Mouse (Mus musculus) granulocyte monocyte progenitor cell, adult 5-6 weeks (primary cell): ENCODE data around the gene Tm9sf1. TPM values are rescaled to one million over a fixed set of nuclear protein-coding genes. Genes with fewer than 3 reads are reported as not detected.

ENCODE experiments used
- ATAC-seq: replicated peaks from 2 replicates; pipeline ENCODE4 v1.8.0; 2016; ENCODE audit warnings: mild to moderate bottlenecking, moderate TSS enrichment, inconsistent platforms; ENCODE audit not compliant: poor library complexity, severe bottlenecking
- total RNA-seq, 2 experiments: library from RNA; stranded (forward) in 1 of 2; stranded (reverse) in 1 of 2; fragments of 200-712, 200-1000 nt in 1 of 2; fragments of >200 nt in 1 of 2; fragmentation: Nextera tagmentation in 1 of 2; gene quantifications; 2 replicates each; pipeline ENCODE4 v1.2.3; 2014 to 2017

The Tm9sf1 gene
- total RNA-seq, 2 experiments from 2014 or later: 35.0 to 48.6 TPM

DNA sequence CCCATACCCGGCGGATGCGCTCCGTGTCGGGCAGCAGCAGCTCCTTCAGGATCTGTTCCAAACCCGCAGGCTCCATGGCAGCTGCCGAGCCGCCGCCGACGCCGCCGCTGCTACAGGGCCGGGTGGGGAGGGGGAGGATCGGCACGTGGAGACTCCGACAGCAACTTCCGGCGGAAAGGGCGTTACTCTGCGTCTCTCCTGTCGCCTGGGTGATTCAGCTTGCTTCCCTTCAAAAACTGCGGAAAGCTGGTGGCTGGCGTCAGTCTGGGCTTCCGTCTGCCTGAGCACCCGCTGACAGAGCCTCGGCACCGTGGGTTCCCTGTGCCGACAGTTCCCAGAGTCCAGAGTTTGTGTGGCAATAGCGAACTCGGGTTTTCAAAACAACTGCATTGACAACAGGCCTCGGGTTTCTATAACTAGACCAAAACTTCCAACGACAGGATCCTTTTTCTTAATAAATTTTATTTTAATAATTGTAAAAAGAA, 8.0 kb downstream of the Tm9sf1 start, which contains the start of gene Ipo4:
Ipo4 (minus strand) TSS at position 435 of the 485 bp plus-strand sequence.
- ATAC-seq: peak; percentile 95

DNA sequence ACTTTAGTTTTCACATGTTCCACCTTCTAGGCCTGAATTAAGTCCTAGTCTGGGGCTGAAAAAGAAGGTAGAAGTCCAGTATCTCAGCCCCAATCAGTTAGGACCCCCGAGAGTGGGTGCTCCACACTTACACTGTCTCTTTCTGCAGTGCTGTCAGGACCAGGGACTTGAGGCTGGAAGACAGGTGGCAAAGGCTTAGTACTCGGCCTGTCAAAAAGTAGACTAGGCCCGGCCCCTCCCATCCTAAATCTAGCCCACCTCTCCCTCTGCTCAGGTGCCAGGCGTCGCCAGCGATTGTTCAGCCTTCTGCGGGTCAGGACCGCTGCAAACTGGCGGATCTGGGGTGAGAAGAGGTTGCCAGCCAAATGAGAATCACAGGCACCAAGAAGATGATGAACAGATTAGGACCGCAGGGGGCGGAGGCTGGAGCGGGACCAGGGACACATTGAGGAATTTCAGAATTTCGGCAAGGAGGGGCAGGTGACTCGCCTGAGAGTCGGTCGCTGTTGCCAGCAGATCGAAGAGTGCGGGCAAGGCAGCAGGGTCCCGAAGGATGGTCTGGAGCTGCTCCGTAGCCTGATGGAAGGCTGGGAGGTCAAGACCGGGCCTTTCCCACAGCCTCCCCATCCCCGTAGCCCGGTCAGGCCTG, 8.6 kb downstream of the Tm9sf1 start:
- ATAC-seq: no peak; the same call in 1 of the 2 replicates

DNA sequence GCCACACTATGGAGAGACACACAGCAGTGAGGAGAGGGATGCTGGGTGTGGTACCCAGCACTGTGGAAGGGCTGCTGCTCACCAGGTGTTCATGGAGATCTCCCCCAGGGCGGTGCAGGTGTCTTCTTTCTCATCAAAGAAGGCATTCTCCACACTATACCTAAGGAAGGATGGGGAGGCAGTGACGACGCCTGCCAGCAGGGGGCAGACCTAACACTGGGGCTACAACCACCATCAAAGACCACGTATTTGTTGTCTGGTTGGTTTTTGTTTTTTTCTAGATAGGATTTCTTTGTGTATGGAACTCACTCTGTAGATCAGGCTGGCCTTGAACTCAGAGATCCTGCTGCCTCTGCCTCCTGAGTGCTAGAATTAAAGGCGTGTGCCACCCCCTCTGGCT, 14.3 kb downstream of the Tm9sf1 start:
- ATAC-seq: peak; percentile 68

DNA sequence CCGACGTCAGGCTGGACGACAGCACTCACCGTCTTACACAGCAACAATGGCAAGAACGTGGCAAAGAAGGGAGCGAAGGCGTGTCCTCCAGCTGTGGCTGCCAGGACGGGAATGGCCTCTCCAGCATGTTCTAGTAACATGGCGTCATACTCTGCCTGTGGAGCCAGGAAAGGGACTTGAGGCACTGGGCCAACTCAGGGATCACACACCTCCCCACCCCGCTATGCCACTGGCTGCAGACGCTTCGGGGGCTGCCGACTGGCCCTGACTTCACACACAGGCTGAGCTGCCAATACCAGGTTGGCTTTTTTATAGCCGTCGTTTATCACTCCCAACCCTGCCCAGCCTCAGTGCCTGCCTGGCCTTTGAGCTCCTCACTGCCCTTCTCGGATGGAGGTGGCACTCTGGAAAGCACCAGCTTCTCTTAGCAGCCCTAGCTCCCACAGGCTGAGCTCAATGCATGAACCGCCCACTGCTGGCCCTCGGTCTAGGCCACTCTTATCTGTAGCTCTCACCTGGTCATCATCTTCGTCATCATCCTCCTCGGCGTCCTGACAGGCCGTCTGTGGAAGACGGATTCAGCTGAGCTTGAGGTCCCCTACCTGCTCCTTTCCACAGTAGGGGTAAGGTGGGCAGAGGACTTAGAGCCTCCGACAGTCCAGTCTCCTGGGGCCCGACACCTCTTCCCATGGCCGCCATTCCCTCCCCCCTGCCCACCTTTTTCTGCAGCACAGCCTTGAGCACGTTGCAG, 15.4 kb downstream of the Tm9sf1 start:
- ATAC-seq: no peak

DNA sequence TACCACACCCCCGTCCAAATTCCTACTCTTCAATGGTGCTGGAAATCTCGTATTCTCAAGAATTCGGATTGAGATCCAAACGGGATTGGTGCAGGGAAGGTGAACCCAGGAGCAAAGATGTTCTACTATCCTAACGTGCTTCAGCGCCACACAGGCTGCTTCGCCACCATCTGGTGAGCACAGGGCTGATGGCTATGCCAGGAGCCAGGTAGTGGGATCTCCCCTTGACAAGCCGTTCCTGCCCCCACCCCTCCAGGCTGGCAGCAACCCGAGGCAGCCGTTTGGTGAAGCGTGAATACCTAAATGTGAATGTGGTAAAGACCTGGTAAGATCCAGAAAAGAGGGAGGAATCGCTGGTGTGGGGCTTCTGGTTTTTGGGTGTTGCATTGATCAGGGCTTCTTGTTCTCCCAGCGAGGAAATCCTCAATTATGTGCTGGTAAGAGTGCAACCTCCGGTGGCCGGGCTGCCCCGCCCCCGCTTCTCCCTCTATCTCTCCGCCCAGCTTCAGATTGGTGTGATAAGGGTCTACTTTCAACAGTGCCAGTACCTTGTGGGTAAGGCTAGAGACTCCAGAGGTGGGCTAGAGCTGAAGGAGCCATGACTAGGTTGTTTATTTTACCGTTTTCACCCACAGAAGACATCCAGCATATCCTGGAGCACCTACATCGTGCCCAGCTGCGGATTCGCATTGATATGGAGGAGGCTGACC, 25.0 kb downstream of the Tm9sf1 start:
- peak; percentile 33 for ATAC-seq

DNA sequence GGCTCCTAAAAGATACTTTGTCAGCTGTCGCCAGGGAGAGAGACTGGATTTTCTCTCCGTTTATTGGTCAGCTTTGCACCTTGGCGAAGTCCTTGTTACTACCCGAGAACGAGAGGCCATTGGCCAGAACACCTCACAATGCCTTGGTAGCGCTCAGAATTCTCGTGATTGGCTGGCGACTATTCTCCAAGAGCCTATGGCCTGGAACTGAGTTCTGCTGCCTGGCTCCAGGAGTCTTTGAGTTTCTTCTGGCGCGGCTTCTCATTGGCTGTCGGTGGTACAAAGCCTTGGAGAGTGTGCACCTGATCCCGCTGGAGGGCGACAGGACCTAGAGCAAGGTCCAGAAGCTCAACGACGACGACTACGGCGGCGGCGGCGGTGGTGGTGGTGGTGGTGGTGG, 25.8 kb downstream of the Tm9sf1 start, which contains the start of gene Rec8:
Rec8 (plus strand) TSS at position 216 of the 400 bp plus-strand sequence.
- ATAC-seq: peak; percentile 75

DNA sequence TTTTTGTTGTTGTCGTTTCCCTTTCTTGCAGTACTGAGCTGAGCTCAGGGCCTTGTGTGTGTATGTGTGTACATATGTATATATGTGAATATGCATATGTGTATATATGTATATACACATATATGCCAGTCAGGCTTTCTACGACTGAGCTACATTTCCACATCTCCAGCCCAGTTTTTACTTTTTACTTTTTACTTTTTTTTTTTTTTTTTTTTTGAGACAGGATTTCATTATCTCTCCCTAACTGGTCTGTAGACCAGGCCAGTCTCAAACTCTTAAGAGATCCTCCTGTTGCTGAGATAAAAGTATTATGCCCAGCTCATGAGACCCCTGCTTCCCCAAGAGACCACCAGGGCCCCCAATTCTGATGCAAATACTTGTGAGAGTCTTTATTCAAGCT, 26.8 kb downstream of the Tm9sf1 start:
- no peak for ATAC-seq

DNA sequence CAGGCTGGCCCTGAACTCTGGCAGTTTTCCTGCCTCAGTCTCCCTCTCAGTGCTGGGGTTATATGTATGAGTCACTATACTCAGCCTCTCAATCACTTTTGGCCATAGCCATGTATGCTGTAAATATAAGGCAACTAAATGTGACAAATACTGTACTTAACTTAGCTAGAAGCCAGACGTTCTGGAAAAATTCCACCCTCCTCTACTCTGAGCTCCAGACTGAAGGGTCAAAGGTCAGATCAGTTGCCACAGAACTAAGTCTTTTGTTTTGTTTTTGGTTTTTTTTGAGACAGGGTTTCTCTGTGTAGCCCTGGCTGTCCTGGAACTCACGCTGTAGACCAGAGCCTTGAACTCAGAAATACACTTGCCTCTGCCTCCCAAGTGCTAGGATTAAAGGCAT, 27.7 kb downstream of the Tm9sf1 start:
- no peak for ATAC-seq

DNA sequence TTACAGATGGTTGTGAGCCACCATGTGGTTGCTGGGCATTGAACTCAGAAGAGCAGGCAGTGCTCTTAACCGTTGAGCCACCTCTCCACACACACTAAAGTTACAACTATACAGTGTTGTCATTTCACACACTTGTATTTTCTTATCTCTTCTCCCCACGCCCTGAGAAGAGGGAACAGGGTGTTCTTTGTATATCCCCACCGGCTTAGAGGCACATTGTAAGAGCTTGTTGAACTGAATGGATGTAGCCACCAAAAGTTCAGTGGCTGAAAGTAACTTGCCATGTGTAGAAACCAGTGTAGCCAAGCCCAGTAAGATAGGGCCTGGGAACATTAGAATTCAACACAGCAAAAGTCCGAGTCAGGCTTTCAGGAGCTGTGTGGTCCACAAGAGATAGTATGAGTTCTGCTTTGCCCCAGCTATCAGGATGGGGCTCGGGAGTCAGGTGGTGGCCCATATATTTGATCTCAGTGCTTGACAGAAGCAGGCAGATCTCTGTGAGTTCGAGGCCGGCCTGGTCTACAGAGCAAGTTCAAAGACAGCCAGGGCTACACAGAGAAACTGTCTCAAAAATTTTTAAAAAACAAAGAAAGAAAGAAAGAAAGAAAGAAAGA, 28.9 kb downstream of the Tm9sf1 start:
- no peak for ATAC-seq

DNA sequence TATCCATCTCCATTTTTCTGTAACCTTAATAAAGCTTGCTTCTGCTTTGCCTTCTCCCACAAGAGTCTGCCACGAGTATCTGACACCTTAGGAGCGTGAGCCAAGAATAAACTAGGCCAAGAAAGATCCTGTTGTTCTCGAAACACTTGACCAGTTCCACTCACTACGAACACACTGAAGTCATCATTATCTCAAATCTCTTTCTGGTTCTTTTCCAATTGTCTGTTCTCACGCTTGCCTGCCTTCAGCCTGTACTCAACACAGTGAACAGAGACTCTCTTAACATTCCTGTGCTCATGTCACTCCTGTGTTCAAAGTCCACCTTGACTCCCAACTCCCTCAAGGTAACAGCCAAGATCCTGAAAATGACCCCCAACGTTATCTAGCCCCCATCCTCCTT, 30.3 kb downstream of the Tm9sf1 start:
- ATAC-seq: no peak

DNA sequence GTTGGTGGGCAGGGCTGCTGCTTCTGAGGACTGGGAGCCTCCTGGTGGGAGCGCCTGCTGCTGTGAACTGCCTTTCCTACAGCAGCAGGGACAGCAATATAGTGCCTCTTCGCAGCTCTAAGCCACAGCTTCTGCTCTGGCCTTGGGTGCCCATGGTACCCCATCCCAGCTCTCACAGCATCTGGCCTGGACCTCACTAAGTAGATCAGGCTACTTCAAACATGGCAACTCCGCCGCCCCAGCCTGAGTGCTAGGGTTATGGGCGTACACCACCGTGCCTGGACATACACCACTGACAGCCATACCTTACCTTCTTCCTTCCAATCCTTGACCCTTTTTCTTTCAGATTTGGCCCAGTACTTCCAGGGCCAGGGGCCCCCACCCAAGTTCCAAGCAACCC, 35.3 kb downstream of the Tm9sf1 start:
- ATAC-seq: no peak

DNA sequence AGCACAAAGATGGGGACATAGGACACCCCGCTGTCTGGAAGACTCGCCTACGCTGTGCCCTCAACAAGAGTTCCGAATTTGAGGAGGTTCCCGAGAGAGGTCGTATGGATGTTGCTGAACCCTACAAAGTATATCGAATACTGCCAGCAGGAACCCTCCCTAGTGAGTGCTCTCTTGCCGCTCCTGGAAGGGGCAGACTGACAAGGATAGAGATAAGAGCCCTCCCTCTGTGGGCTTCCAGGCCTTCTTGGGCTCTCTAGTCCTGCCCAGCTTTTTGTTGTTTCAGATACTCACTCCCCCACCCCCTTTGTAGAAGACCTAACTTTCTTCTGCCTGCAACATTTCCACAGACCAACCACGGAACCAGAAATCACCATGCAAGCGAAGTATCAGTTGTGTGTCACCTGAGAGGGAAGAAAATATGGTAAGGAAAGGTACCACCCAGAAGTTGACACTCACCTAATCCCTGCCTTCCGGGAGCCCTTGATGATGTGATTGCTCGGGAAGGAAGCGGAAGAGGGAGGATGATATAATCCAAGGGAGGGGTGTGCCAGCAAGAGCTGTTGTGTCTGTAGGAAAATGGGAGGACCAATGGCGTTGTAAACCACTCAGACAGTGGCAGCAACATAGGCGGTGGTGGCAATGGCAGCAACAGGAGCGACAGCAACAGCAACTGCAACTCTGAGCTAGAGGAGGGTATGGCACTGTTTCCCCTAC, 37.7 kb downstream of the Tm9sf1 start:
- ATAC-seq: no peak

DNA sequence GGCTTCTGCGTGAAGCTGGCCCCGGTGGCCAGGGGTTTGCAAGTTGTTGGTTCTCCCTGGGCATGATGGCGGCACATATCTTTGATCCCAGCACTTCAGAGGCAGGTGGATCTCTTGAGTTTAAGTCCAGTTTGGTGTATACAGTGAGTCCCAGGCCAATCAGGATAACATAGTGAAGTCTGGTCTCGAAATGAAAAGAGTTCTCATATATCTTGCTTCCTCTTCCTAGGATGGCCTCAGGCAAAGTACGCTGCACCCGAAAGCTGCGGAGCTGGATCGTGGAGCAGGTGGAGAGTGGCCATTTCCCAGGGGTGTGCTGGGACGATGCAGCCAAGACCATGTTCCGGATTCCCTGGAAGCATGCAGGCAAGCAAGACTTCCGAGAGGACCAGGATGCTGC, 38.8 kb downstream of the Tm9sf1 start:
- 0 out of 2 replicates have a peak, but pooled peaks have one; percentile 7 for ATAC-seq

DNA sequence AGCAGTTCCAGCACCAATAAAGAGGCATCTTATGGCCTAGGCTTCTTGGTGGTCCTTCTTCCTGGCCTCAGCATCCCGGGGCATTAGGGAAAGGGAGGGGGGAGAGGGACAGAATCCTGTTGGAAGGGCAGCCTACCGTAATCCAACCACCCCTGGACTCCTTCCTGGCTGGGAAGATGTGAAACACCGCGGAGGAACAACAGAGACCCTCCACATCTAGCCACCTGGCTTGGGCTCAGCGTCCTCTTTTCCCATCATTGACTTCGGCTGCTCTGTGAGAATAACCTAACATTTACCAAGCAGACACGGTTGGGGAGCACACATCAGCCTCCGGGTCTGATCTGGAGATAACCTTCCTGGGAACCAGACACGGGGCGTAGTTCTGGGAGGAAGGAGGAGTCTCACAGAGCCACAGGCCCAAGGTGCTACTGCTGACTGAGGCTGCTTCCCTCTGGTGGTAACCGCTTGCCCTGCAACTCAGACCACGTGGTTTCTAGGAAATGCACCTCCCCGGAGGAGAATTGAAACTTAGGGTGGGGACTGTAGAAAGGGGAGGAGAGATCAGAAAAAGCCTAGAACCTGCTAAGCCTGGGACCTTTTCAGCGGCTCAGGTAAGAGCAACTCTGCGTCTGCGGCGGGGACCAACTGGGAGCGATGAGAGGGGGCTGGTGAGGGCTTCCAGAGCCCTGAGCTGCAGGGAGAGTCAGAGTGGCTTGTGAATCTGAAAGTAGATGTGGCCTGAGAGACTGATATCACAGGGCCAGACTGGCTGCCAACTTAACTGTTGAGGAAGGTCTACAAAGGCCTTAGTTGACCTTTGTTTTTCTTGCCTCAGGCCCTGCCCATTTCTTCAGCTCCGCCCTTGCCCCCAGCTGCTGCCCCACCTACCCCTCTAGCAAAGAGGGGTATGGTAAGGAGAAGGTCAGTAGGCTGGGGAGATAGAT, 39.7 kb downstream of the Tm9sf1 start:
- peak; percentile 93 for ATAC-seq

DNA sequence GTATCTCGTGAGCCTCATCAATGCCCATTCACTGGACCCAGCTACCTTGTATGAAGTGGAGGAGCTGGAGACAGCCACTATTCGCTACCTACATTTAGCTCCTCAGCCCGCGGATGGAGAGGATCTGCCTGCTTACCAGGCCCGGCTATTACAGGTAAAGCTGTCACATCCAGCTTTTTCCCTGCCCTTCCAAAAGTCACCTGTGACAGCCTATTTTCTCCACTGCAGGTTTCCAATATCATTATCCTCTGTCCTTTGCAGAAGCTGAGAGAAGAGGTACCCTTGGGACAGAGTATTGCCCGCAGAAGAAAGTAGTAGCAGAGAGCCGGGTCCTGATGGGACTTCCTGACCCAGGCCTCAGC, 40.4 kb downstream of the Tm9sf1 start, which contains the start of gene Irf9:
Irf9 (plus strand) TSS at position 301 of the 362 bp plus-strand sequence.
- no peak for ATAC-seq

DNA sequence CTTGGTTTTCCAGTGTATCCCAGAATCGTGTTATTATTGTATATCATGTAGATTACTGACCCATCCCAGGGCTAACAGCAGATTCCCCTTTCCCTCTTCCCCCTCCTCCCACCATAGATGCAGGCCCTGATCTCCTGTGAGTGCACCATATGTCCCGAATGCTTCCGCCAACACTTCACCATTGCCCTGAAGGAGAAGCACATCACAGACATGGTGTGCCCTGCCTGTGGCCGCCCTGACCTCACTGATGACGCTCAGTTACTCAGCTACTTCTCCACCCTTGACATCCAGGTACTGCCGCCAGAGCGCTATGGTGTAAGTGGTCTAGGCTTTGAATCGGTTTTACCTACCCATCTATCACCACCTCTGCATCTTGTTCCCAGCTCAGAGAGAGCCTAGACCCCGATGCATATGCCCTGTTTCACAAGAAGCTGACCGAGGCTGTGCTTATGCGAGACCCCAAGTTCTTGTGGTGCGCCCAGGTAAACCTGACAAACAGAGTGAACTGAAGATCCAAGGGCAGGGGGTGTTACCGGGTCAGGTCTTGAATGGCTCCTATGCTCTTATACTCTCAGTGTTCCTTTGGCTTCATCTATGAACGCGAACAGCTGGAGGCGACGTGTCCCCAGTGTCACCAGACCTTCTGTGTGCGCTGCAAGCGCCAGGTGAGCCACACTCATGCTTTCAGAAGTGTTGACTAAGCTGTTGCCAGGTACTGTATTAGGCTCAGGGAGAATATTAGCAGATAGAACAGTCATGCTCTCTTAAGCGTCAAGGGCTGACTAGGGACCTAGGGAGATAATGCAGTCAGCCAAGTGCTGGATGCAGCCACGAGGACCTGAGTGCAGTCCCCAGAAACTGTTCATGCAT, 44.9 kb downstream of the Tm9sf1 start:
- no peak for ATAC-seq

DNA sequence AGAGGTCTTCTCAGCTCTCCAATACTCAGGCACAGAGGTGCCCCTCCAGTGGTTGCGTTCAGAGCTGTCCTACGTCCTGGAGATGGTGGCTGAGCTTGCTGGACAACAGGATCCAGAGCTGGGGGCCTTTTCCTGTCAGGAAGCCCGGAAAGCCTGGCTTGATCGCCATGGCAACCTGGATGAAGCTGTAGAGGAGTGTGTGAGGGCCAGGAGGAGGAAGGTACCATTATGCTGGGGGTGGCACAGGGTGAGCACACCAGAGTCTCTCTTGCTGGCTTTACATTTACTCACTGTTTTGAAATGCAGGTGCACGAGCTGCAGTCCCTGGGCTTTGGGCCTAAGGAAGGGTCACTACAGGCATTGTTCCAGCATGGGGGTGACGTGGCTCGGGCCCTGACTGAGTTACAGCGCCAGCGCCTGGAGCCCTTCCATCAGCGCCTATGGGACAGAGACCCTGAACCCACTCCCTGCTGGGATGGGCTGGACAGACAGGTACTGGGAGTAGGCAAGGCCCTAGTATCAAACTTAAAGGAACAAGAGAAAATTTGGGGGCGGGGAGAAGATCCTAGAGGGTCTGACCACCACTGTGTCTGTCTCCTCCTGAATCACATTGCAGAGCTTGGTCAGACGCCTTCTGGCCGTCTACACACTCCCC, 47.4 kb downstream of the Tm9sf1 start:
- no peak for ATAC-seq
